Mouse (Mus musculus): ENCODE results near the gene Col18a1.

The Col18a1 gene

DNA sequence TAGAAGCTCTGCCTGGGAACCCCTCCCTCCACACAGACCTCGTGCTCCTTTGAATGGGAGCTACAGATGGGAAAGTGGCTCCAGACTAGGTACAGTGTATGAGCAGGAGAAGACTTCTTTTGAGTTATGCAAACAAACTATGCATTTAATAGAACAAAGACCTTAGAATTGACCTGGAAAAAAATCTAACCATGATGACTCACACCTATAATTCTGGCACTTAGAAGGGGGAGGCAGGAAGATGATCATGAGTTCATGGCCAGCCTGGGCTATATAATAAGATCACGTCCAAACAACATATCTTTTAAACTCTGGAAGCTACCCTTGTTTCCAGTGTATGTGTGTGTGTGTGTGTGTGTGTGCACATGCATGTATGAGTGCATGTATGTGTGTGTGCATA is 149.3 kb downstream of the Col18a1 start:
- DNase-seq (ENCODE audit: low spot score in 2 of 2) = no peak

DNA sequence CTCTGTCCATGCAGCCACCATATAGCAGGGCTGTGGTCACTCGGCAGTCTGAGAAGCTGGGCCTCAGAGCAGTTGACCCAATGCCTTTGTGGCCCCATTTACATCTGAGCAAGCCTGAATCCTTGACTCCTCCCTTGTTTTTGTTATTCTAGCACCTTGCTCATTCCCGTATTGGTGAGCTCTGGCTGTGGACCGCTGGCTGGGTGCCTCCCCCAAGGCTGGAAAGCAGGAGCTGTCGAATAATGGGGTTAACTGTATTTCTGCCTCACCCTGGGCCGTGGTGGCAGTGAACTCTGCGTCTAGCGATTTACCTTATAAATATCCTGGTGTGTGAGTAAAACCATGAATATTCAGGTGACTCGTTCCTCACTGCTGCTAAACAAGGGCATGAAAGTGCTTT is 149.8 kb downstream of the Col18a1 start:
- no peak for DNase-seq (ENCODE audit: low spot score in 2 of 2)

DNA sequence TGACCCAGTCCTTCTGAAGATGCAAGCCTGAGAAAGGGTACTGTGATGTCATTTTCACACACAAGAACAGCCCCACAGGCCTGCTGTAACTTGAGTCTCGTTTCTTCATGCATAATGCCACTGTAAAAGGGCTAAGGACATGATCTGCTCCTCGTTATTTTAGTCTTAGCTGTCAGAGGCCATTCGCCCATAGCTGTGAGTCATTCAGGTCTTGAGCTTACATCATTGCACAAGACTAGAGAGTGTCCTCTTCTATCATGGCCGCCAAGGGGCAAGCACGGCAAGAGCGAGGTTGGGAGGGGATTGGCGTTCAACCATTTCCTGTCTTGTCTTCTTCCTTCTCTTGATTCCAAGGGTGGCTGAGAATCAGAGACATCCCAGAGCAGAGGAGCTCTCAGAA is 150.3 kb downstream of the Col18a1 start:
- DNase-seq (ENCODE audit: low spot score in 2 of 2) = no peak

DNA sequence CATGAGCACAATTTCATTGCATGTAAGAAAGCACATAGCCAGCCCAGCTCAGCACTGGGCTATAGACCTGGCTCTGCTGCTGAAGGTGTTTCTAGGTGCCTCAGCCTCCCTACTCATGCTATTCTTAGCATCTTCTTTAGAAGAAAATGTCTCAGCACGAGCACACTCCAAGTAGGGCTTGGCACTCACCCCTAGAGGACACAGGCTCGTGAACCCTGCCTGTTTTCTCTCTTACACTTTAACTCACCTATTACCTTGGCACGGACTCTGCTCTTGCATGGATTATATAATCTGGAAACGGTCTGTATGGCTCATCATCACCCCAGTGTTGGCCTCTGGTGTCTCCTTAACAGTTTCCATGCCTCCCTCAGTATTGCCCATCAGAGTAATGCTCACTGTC is 154.7 kb downstream of the Col18a1 start:
- DNase-seq (ENCODE audit: low spot score in 2 of 2) = no peak

DNA sequence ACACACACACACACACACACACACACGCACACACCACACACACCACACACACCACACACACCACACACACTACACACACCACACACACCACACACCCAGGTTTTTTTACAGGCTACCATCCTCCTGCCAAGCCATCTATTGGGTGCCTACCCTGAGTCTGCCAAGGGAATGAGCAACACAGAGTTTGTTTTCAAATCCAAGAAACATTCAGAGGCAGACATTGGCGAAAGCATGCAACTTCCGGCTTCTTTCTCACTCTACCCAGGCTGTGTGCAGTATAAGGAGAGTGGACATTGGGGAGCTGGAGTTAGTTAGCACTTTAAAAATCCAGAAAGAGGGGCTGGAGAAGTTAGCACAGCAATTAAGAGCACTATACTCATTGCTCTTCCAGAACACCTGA is 157.7 kb downstream of the Col18a1 start:
- no peak for DNase-seq (ENCODE audit: low spot score in 2 of 2)

DNA sequence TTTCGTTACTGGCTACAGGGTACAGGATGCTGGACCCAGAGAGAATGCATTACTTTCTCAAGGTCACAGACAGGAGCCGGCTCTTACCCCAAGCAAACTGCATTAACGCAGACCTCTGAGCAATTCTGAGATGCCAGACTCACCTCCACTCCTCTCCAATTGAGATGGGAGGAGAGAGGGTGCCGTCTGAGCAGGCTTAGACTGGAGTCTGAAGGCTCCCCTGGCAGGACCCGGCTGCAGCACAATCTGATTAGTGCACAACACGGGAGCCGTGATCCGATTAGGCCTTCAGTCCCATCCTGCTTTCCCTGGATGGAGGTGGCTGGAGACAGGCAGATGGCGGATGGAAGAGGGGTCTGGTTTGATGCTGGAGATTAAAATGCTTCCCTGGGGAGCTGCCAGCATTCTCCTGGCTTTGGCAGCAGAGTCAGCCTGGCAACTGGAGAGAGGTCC is 158.2 kb downstream of the Col18a1 start:
- peak in 1 of 2 experiments; percentile 69 for DNase-seq (ENCODE audit: low spot score in 2 of 2)

DNA sequence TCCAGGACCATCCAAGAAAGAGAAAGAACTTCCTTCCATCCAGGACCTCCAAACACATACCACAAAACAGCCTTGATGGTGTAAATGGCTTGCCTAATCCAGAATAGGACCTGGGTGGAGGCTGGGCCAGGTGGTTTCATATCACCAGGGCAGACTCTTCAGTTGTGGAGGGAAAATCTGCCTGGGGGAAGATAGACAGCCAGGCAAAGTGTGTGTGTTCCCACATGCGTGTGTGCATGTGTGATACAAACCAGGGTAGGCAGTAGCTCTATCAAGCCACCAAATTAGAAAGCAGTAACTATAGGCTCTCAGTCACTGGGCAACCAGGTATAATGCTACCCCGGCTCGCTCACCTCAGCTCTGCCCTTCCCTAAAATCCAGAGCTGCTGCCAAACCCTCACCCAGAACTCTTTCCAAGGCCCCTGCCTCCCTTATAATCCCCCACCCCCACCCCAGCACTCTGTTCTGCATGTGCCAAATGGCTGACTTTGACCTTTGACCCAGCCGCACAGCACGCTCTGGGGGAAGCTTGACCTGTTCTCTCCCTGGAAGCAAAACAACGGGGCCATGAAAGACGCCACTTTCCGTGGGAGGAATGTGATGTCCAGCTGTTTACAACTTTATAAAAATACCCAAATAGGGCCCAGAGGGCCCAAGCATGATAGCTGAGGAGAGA is 158.8 kb downstream of the Col18a1 start:
- DNase-seq (ENCODE audit: low spot score in 2 of 2) = peak in 1 of 2 experiments; percentile 23

DNA sequence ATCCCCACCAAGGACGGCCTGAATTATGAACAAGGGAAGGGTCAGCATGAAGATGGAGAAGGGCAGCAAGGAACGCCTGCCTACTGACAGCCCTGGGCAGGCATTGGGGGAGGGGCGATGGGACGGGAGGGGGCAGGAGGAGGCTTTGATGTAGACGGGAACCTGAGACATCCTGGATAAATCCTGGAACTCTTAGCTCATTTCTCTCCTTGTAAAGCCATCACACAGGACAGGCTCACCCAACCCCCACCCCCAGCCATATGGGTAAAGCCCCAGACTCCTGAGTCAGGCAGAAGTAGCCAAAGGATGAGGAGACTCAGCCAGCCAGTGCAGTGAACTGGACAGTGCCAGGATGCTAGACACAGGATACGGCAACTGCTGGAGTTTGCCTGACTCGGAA is 161.4 kb downstream of the Col18a1 start:
- DNase-seq (ENCODE audit: low spot score in 2 of 2) = peak in 1 of 2 experiments; percentile 48

Measured in cerebellum, postnatal 4 days (tissue).